Mouse (Mus musculus): ENCODE measurements around the gene Macf1.

Macf1 gene

DNA sequence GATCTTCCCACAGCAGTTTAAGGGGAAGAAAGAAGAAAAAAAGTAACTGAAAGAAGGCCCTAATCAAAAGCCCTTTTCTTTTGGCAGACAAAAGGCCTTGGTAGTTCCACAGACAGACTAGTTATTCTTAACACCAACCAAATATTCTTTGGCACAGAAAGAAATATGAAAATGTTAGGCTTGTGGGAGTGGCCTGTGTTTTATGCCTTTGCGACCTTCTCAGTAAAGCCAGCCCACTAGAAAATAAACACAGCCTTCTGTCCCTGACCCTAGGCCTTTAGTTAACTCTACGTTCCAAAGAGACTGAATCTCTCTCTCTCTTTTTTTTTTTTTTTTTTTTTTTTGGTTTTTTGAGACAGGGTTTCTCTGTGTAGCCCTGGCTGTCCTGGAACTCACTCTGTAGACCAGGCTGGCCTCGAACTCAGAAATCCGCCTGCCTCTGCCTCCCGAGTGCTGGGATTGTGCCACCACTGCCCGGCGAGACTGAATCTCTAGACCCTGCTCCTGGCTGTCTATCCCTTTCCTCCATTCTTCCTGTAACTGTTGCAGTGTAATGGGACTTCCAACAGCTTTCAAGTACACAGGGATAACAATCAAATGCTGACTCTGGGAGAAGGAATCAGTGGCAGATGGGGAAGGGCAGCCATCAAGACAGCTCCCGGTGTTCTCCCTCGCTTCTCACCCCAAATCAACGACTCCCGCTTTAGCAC is 85.5 kb downstream of the Macf1 start:
- DNase-seq (ENCODE audit: low spot score), result no peak

DNA sequence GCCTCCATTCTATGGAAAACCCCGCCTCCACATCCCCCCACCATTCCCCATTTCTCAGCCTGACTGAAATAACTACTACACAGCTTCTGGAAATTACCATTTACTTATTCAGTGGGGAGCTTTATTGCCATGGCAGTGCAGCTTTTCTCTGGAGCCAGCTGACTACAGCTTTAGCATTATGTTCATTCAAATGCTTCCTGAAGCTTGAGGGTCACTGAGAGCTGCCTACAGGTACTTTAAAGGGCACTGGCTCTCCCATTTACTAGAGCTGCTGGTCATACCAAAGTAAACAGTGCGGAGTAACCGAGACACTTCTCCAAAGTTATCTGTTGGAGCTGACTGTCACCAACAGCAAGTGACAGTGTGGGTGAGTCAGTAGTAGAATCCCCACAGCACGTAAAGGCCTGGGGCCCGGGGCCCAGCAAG is 89.8 kb downstream of the Macf1 start:
- DNase-seq (ENCODE audit: low spot score), result no peak

DNA sequence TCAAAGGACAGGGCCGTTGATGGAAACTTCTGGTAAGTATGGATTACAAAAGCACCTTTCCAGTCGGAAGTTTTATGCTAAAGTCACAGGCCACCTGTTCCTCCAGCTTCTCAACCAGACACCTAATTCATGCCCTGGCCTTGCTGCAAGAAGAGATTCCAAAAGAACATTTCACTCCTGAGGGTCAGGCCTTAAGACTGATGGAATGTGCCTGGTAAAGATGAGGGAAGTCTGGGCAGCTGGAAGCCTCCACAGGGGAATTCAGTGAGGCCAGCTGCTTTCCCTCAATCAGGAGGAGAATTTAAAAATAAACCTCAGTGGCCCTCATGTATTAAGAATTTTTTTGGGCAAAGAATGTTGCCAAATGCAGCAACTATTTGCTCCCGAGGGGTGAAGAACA is 90.5 kb downstream of the Macf1 start:
- DNase-seq (ENCODE audit: low spot score), result no peak

DNA sequence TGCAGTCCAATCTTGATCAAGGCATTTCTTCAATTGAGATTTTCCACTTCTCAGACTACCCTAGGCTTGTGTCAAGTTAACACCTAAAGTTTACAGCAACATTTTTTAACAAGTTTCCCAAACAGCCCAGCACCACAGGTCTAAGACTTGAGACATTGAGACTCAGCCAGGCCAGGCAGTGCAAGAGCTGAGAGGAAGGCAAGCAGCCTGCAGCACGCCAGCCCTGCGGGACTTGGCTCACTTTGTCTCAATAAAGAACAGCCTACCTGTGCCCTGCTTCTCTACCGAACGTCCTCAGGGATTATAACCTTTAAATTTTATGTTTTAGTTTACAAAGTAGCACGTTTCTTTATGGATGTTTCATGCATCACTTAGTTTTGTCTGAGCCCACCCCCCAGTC is 92.1 kb downstream of the Macf1 start:
- DNase-seq (ENCODE audit: low spot score), result no peak

DNA sequence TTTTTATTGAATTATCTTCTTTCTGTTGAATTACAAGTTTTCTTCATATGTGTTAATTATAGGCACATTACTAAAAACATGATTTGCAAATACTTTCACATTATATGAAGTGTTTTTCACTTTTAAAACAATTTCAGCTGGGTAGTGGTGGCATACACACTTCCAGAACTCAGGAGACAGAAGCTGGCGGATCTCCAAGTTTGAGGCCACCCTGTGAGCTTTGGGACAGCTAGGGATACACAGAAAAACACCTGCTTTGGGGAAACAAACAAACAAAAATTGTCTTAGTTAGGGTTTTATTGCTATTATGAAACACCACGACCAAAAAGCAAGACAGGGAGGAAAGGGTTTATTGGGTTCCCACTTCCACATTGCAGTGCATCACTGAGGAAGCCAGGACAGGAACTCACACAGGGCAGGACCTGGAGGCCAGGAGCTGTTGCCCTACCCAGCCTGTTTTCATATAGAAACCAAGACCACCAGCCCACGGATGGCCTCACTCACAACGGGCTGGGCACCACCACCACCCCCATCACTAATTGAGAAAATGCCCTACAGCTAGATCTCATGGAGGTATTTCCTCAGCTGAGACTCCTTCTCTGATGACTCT is 93.0 kb downstream of the Macf1 start:
- DNase-seq (ENCODE audit: low spot score), result no peak

DNA sequence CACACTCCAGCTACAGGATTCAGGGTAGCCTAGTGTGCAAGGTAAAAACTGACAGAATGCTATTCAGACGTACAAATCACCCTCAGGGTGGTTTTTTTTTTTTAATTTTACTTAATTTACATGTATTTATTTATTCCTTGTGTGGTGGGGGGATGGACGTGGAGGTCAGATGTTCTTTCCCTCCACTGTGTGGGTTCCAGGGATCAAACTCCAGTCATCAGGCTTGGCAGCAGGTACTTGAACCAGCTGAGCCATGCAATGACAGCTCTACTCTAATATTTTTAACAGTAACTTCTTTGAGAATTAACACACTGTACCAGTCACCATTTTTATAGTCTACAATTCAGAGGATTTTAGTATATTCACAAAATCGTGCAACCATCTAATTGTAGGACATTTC is 94.7 kb downstream of the Macf1 start:
- DNase-seq (ENCODE audit: low spot score), result no peak

DNA sequence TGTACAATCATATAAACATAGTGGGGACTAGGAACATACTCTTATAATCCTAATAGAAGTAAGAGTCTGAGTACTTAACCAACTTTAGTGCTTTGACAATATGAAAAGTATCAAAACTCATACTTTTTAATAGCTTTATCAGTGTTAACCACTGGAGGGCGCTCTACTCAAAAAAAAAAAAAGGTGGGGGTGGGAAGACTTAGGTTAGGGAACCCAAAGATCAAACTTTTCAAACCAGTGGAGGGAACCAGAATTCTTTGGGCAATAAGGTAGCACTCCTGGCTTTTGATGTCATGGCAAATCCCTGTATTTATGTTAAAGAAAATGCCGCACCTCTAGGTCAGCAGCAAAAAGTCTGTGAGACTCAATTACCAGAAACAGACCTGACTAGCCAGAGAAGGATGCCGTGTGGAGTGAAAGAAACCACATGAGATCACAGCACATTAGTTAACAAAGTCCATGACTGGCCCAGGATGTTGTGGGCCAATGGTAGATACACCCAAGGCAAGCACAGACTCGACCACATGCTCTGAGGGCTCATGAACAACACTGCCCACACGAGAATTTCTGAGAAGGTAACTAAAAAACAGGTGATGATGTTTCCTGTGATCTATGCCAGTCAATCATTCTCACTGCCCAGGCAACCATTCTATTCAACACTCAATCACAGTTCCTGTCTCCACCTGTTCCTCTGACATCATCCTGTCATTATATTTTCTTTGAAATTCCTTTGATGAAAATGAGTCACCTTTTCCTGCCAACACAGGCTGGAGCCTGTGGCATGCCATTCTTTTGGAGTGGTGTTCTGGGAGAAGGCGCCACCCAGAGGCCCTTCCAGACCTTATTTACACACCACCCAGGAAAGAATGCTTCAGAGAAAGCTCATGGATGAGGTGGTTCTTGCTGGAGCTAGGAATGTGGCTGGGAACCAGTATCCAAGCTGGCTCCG is 95.5 kb downstream of the Macf1 start:
- no peak for DNase-seq (ENCODE audit: low spot score)

DNA sequence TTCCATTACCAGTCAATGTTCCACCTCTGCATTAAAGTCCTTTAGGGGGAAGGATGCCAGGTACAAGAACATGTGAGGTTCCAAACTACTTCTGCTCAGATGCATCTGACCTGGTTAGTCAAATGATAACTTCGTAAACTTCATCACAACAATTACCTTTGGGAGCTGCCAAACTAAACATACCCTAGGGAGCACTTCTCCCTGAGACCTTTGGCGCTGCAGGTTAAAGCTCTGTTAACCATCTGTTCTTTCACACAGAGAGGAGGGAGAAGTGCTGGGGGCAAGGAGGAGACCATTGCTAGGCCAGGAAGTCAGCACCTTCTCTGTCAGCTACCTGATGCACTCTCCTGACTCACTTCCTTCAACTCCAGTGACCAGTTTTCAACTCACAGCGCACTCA is 96.5 kb downstream of the Macf1 start:
- no peak for DNase-seq (ENCODE audit: low spot score)

DNA sequence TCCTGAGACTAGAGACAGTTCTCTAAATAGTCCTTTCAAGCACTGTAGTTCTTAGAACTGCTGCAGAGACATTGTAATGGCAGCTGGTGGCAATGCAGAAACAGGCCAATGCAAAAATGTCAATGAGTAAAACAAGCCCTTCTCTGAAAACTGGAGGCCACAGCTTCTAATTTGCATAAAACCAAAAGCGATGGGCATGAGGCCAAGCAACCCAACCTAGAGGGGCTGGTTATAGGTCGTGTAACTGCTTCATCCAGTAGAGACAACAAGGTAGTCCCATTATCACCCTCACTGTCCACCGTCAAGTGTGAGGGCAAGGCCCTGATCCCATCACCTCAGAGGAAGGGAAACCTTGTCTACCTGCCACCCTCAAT is 99.5 kb downstream of the Macf1 start:
- DNase-seq (ENCODE audit: low spot score), result no peak

DNA sequence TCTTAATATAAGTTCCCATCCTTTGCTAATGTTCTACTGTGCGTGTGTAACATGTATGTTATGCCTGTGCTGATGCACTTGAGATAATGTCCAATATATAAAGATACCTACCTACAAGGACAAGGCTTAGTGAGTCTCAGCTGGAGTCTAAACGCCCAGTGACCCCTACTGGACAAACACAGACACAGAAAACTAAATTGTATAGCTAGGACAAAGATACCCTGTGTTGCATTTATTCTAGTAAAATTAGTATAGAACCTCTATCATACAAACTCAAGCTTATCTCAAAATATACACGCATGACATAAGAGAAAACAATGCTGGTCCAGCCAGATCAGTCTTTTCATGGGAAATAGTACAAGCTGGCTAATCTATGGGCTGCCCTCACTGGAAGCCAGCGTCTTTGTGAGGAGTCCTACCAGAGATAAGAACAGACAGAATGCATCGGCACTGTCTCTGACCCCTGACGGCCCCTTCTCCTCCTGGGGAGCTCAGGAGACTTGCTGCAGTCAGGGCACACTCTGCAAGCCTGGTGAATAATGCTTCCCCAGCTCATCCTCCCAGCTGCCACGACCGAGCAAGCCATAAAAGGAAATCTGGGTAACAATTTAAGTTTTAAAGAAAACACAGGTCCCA is 100.0 kb downstream of the Macf1 start:
- DNase-seq (ENCODE audit: low spot score), result no peak

DNA sequence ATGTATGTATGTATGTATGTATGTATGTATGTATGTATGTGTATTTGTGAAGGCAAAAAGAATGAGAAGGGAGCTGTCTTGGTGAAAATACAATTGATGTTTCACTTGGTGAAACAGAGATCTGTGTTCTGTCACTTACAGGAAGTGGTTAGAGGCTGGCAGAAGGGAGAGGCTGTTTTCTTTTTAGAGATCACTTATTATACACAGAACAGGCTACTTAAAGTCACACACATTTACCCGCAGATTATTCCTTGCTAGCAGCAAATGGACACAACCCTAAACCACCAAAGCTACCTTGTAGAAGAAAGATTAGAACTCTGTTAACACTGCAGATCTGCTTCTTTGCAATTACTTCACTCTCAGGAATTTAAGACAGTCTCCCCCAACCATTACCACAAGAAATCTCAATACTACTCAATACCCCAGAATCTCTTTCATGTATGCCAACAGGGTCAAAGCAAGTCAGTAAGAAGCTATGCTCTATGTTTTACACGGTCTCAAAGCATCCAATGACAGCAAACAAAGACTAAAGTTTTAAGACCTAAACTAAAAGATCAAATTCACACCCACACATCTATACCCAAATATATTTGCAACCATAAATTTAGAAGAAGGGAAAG is 106.6 kb downstream of the Macf1 start:
- no peak for DNase-seq (ENCODE audit: low spot score)

DNA sequence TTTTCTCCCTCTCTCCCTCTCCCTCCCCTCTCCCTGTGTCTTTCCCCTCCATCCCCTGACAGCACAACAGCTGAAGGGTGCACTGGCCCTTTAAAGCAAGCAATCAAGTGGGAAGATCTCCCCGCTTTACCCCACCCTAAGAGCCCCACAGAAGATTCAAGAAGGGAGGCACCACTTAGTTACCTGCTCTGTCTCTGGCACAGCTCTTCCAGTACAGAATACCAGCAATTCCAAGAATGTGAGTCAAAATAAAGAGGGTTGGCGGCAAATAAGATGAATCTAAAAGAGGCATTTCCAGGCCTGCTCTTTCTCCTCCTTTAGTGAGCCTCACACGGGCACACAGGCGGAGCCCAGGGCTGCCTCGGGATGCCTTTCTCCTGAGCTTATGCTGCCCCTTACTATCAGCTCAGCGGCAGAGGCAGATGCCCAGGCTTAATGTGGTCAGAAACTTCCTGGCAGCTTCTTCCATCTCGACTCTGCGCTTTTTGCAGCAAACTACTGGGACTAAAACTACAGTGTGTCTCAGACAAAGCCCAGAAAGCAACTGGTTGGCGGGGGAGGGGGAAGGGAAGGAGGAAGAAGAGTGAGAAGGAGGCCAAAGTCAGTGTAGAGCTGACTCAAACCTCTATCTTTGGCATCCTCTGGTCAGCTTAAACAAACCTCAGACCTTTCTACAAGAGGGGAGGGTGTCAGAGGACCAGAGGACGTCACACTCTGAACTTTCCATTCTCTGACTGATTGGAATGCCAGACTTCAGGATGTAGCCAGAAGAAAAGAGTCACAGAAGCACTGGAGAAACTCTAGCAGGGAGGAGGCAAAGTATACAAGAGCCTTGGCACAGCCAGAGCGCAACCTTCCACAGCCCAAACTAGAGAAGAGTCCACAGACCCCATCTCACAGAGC is 111.5 kb downstream of the Macf1 start:
- no peak for DNase-seq (ENCODE audit: low spot score)

DNA sequence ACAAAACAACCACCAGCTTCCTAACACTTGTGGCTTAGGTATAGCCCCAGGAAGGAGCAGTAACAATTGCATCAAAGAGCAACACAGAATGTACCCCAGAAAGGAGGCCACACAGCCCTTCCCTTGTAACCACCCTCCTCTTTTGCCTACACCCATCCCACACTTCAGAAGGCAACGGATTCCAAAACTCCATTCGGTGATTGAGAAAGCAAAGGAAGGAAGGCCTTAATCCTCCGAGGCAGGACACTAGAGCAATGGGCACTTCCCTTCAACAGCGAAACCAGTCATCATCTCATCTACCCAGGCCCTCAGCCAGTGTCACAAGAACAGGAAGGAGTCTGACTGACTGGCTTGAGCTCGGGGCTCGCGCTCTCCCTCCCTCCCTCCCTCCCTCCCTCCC is 112.3 kb downstream of the Macf1 start:
- no peak for DNase-seq (ENCODE audit: low spot score)

DNA sequence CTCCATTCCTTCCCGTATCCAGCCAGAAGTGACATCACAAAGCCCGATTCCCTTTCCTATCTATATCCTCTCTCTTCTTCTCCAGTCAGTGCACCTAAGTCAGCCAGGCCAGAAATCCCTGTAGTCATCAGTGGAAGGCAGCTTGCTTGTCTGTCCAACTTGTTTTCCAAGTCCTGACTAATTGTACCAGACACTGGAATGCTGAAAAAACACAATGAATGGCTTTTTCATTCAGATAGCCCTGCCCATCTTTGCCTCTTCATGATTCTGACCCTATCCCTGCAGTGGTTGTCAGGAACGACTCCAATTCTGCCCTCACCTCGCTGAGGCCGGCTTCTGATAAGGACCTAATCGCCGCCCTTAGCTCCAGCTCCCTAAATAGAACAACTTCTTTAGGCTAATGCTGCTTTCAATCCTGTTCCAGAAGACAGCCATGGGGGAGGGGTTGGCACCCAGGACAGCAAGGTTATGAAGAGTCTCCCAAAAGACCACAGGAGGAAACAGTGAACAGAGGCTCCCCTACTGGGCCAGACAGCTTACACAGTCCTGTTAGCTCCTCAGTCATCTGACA is 118.8 kb downstream of the Macf1 start:
- no peak for DNase-seq (ENCODE audit: low spot score)

DNA sequence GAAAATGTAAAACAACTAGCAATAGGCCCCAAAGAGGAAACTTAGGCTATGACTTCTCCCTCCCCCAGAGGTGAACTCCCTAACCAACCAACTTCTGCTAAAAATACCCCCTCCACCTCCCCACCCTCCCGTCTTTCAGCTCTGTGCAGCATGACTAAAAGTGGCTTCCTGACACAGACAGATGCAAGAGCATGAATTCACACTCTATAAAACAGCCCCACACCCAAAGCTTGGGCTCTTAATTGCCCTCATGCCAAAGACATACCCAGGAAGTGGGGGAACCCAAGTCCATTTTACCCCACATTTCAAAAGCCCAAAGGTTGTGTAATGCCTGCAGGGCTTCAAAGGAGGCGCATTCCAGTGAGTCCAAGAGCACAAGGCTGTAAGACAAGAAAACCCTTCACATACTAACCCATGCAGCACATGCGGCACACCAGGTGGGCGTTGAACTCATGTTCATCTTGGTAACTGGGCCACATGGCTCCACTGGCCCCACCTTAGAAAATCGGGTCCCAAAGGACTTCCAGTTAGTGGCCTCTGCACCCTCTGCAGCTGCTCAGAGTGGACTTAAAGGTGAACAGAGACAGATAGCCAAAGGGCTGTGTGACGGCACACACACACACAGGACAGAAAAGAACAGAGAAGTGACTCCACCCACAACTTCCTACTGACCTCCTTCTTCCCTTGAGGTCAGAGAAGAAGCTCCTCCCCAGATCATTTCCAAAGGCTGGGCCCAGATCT is 119.9 kb downstream of the Macf1 start:
- DNase-seq (ENCODE audit: low spot score), result no peak

DNA sequence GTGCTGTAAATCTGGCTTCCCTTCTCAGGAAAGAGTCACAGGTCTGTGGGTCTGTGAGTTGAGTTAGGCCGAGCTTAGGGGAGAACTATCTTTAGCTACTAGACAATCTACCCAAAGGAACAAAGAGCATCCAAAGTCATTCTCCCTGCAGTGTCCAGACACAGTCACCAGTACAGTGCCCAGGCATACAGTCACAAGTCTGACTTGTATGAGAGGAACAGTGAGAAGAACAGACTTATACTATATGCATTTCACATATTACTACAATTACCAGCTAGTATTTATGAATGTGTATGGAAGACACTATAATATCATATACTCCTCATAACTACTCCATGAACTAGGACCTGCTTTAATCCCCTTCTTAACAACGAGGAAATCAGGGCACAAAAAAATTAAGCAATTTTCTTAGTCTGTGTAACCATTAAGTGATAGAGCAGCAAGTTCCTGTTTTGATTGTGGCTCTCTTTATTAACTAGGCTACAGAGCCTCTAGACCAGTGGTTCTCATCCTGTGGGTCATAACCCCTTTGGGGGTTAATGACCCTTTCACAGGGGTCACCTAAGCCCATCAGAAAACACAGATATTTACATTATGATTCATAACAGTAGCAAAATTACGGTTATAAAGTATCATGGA is 121.9 kb downstream of the Macf1 start:
- no peak for DNase-seq (ENCODE audit: low spot score)

DNA sequence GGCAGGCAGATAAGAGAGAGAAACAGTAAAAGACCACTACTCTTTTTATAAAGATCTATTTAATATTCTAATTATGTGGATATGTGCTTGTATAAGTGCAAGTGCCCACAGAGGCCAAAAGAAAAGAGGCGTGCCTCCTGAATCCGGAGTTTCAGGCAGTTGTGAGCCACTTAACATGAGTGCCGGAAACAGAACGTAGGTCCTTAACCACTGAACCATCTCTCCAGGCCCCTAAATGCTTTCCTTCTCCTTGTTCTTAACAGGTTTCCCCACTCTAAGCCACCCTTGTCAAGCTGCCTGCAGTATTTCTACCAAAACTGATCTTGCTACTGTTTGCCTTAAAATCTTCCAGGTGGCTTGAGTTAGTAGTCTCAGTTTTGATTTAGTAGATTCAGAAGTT is 123.3 kb downstream of the Macf1 start:
- DNase-seq (ENCODE audit: low spot score), result no peak

DNA sequence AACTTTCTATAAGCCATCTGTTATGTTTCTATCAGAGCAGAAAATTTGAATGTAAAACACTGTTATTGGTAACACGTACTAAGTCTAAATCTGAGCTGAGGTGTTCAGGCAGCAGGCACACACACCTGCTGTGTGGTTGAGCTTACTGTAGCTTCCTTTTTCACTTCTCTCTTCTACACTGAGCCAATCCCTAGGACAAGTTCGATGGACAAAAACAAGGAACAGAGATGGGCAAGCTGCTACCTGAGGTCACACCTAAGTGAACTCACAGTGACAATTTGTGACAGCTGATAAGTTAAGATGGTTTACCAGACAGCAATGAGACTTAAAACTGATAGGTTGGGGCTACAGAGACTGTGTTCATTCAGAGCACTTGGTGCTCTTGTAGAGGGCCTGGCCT is 125.7 kb downstream of the Macf1 start:
- DNase-seq (ENCODE audit: low spot score), result no peak

DNA sequence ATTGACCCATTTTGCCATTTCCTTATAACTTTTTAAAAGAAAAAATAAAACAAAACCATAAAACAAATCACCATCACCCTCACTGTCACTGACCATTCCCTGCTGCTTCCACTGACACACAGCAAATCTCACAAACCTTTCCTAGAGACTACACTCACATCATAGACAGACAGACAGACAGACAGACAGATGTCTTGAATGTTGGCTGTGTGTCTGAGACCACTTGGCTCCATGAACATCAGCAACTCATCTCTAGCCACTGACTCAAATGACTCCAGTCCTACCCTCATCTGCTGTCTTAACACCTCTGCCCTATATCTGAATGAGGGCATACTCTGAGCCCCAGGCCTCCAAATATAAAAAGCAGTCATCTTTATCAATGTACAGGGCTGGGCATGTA is 128.9 kb downstream of the Macf1 start:
- no peak for DNase-seq (ENCODE audit: low spot score)

DNA sequence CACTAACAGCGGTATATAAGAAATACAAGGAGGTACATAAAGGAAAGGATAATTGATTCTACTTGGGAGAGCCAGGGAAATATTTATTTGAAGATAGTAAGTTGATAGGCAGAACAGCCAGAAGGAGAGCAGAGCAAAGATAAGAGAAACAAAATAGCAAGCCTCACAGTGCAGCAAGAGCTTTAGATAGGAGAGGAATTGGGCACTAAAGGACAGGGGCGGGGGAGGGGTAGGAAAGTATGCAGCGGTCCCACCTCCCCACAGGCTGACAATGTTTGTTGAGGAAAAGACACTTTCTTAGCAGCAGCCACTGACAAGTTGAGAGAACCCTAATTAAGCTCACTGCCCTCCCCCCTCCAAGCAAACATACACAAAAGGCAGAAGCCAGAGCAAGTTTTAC is 131.5 kb downstream of the Macf1 start:
- no peak for DNase-seq (ENCODE audit: low spot score)
